Mouse (Mus musculus) splenic B cell, adult 2 months (primary cell): ENCODE data around the gene Ppara.

Source experiments
- DNase-seq: peaks from one replicate; pipeline ENCODE4 v3.0.0-alpha.2; 2011; ENCODE audit warnings: low read depth, low spot score
- H3K27me3 ChIP-seq: 2 replicates; pipeline ENCODE4 v1.6.1; 2012; ENCODE audit warnings: mild to moderate bottlenecking, low read length, moderate library complexity, mixed read lengths; ENCODE audit not compliant: control insufficient read depth, poor library complexity, insufficient read depth, severe bottlenecking
- H3K36me3 ChIP-seq: 2 replicates; pipeline ENCODE4 v1.6.1; 2012; ENCODE audit warnings: mild to moderate bottlenecking, low read length, moderate library complexity, mixed read lengths; ENCODE audit not compliant: control insufficient read depth, poor library complexity, insufficient read depth, severe bottlenecking

Gene Ppara

GRCm38 (mm10) chr15:85734571-85735033, at the start of gene Ppara:
Ppara (plus strand) TSS chr15:85734983.
- Histone ChIP-seq H3K27me3 (0 out of 2 replicates have a peak, but pooled peaks cover 2% of the 10 kb centered on the region), H3K36me3 (no peaks in the 10 kb centered on the region)
- no peak for DNase-seq

GRCm38 (mm10) chr15:85686641-85687395, 48.0 kb upstream of the Ppara start:
- no peak for DNase-seq
- peaks cover 5% of the 10 kb centered on the region; the same call in 1 of the 2 replicates for H3K36me3 ChIP-seq
- no peaks in the 10 kb centered on the region for H3K27me3 ChIP-seq

GRCm38 (mm10) chr15:85687630-85688410, 47.0 kb upstream of the Ppara start:
- Histone ChIP-seq H3K36me3 (peaks cover 5% of the 10 kb centered on the region; the same call in 1 of the 2 replicates), H3K27me3 (no peaks in the 10 kb centered on the region)
- no peak for DNase-seq

GRCm38 (mm10) chr15:85688734-85689133, 46.0 kb upstream of the Ppara start:
- H3K27me3 ChIP-seq, result no peaks in the 10 kb centered on the region
- peaks cover 7% of the 10 kb centered on the region; the same call in 1 of the 2 replicates for H3K36me3 ChIP-seq
- DNase-seq, result no peak

GRCm38 (mm10) chr15:85689523-85689922, 45.3 kb upstream of the Ppara start:
- no peak for DNase-seq
- Histone ChIP-seq H3K27me3 (no peaks in the 10 kb centered on the region), H3K36me3 (peaks cover 9% of the 10 kb centered on the region; the same call in 1 of the 2 replicates)

GRCm38 (mm10) chr15:85690058-85690457, 44.7 kb upstream of the Ppara start:
- H3K36me3 ChIP-seq, result peaks cover 9% of the 10 kb centered on the region; the same call in 1 of the 2 replicates
- DNase-seq, result no peak
- no peaks in the 10 kb centered on the region for H3K27me3 ChIP-seq

GRCm38 (mm10) chr15:85690875-85691274, 43.9 kb upstream of the Ppara start:
- Histone ChIP-seq H3K36me3 (peaks cover 9% of the 10 kb centered on the region), H3K27me3 (no peaks in the 10 kb centered on the region)
- no peak for DNase-seq

- Histone ChIP-seq H3K27me3 (no peaks in the 10 kb centered on the region), H3K36me3 (peaks cover 4% of the 10 kb centered on the region; the same call in 1 of the 2 replicates)
- DNase-seq, result no peak
Observed at GRCm38 (mm10) chr15:85693115-85693514, 41.7 kb upstream of the Ppara start.

GRCm38 (mm10) chr15:85693819-85694218, 41.0 kb upstream of the Ppara start:
- no peaks in the 10 kb centered on the region for H3K27me3 ChIP-seq
- peaks cover 4% of the 10 kb centered on the region; the same call in 1 of the 2 replicates for H3K36me3 ChIP-seq
- DNase-seq, result no peak

GRCm38 (mm10) chr15:85694379-85694778, 40.4 kb upstream of the Ppara start:
- no peak for DNase-seq
- H3K36me3 ChIP-seq, result peaks cover 4% of the 10 kb centered on the region; the same call in 1 of the 2 replicates
- H3K27me3 ChIP-seq, result no peaks in the 10 kb centered on the region

GRCm38 (mm10) chr15:85695304-85695703, 39.5 kb upstream of the Ppara start:
- DNase-seq, result no peak
- Histone ChIP-seq H3K36me3 (peaks cover 4% of the 10 kb centered on the region; the same call in 1 of the 2 replicates), H3K27me3 (no peaks in the 10 kb centered on the region)

- no peak for DNase-seq
- H3K36me3 ChIP-seq, result peaks cover 5% of the 10 kb centered on the region
- no peaks in the 10 kb centered on the region for H3K27me3 ChIP-seq
Observed at GRCm38 (mm10) chr15:85698345-85699034, 36.3 kb upstream of the Ppara start.

GRCm38 (mm10) chr15:85699452-85699851, 35.3 kb upstream of the Ppara start:
- peaks cover 4% of the 10 kb centered on the region for H3K36me3 ChIP-seq
- H3K27me3 ChIP-seq, result no peaks in the 10 kb centered on the region
- no peak for DNase-seq

- Histone ChIP-seq H3K27me3 (no peaks in the 10 kb centered on the region), H3K36me3 (peaks cover 6% of the 10 kb centered on the region)
- DNase-seq, result no peak
Observed at GRCm38 (mm10) chr15:85699862-85700501, 34.8 kb upstream of the Ppara start.
